Mouse (Mus musculus) CH12.LX (cell line): ENCODE data around the gene Abcd1.

ENCODE experiments used
- CHD2 ChIP-seq: IDR thresholded peaks from 2 replicates; pipeline ENCODE4 v1.6.1; 2011; ENCODE audit warnings: low read length, improper control_type of control experiment
- CTCF ChIP-seq, 2 experiments: IDR thresholded peaks in 1 of 2; conservative IDR thresholded peaks in 1 of 2; 2 replicates each; pipeline ENCODE4 v1.5.1; 2011 to 2012; ENCODE audit warnings: low read depth in 2 of 2, low read length in 2 of 2, improper control_type of control experiment in 1 of 2, inconsistent platforms in 1 of 2, mild to moderate bottlenecking in 1 of 2, moderate library complexity in 1 of 2
- E2F4 ChIP-seq: IDR thresholded peaks from 2 replicates; pipeline ENCODE4 v1.6.1; 2011; ENCODE audit warnings: low read depth, low read length, improper control_type of control experiment; ENCODE audit not compliant: insufficient replicate concordance
- ELF1 ChIP-seq: IDR thresholded peaks from 2 replicates; pipeline ENCODE4 v1.6.1; 2014; ENCODE audit warnings: low read depth, mild to moderate bottlenecking, inconsistent platforms, low read length, improper control_type of control experiment
- EP300 ChIP-seq: IDR thresholded peaks from 2 replicates; pipeline ENCODE4 v1.6.1; 2011; ENCODE audit warnings: low read length, improper control_type of control experiment
- GABPA ChIP-seq: IDR thresholded peaks from 2 replicates; pipeline ENCODE4 v1.6.1; 2012; ENCODE audit warnings: low read depth, low read length, improper control_type of control experiment, inconsistent platforms; ENCODE audit not compliant: insufficient replicate concordance
- HCFC1 ChIP-seq: IDR thresholded peaks from 2 replicates; pipeline ENCODE4 v1.6.1; 2012; ENCODE audit warnings: low read depth, mild to moderate bottlenecking, inconsistent platforms, low read length, improper control_type of control experiment
- MAX ChIP-seq: IDR thresholded peaks from 2 replicates; pipeline ENCODE4 v1.6.1; 2011; ENCODE audit warnings: low read length, improper control_type of control experiment
- POLR2A ChIP-seq: IDR thresholded peaks from 2 replicates; pipeline ENCODE4 v1.6.1; 2011; ENCODE audit warnings: low read depth, mild to moderate bottlenecking, improper control_type of control experiment, low read length
- SIN3A ChIP-seq: IDR thresholded peaks from 2 replicates; pipeline ENCODE4 v1.6.1; 2012; ENCODE audit warnings: low read length, improper control_type of control experiment, inconsistent platforms
- UBTF ChIP-seq: IDR thresholded peaks from 2 replicates; pipeline ENCODE4 v1.6.1; 2012; ENCODE audit warnings: low read depth, mild to moderate bottlenecking, inconsistent platforms, low read length, improper control_type of control experiment, moderate library complexity
- USF1 ChIP-seq: IDR thresholded peaks from 2 replicates; pipeline ENCODE4 v1.6.1; 2014; ENCODE audit warnings: low read depth, mild to moderate bottlenecking, inconsistent platforms, low read length, improper control_type of control experiment
- ZKSCAN1 ChIP-seq: IDR thresholded peaks from 2 replicates; pipeline ENCODE4 v1.6.1; 2012; ENCODE audit warnings: low read depth, inconsistent platforms, low read length, improper control_type of control experiment, borderline replicate concordance
- ZMIZ1 ChIP-seq: IDR thresholded peaks from 2 replicates; pipeline ENCODE4 v1.6.1; 2012; ENCODE audit warnings: low read depth, mild to moderate bottlenecking, inconsistent platforms, low read length, improper control_type of control experiment

- TF ChIP-seq UBTF = no peak
- no peak for TF ChIP-seq SIN3A
- TF ChIP-seq ELF1 = no peak
- TF ChIP-seq MAX = no peak
- TF ChIP-seq CHD2 = no peak
- TF ChIP-seq CTCF (conservative IDR thresholded peaks at IDR 0.05 in 1 of 2, IDR thresholded peaks at IDR 0.05 in 1 of 2; ENCODE audit: low read depth in 2 of 2, low read length in 2 of 2) = no peak
- TF ChIP-seq GABPA = no peak
- no peak for TF ChIP-seq USF1
- TF ChIP-seq ZMIZ1 = no peak
- no peak for TF ChIP-seq POLR2A
- TF ChIP-seq HCFC1 = no peak
- TF ChIP-seq ZKSCAN1 = no peak
- no peak for TF ChIP-seq EP300
- no peak for TF ChIP-seq E2F4
Observed at GRCm38 (mm10) chrX:73730908-73731307, 14.5 kb downstream of the Abcd1 start.
